Mouse (Mus musculus): ENCODE results near the gene Rpl39.

Rpl39 gene

GRCm38 (mm10) chrX:37067299-37067698 is 17.9 kb downstream of the Rpl39 start:
- no peak for DNase-seq (ENCODE audit: low spot score)

- no peak for DNase-seq (ENCODE audit: low spot score)
These were observed 21.3 kb downstream of the Rpl39 start for GRCm38 (mm10) chrX:37063902-37064301.

- DNase-seq (ENCODE audit: low spot score): no peak
These were observed 36.0 kb downstream of the Rpl39 start for GRCm38 (mm10) chrX:37048890-37049823.

GRCm38 (mm10) chrX:37048066-37048889 is 36.9 kb downstream of the Rpl39 start, which contains the start of gene Sowahd:
Sowahd (plus strand) TSS chrX:37048845.
- DNase-seq (ENCODE audit: low spot score): no peak

GRCm38 (mm10) chrX:37042726-37043125 is 42.5 kb downstream of the Rpl39 start:
- peak; percentile 48 for DNase-seq (ENCODE audit: low spot score)
